Mouse (Mus musculus) G1E (cell line): ENCODE results near the gene Lrrc4c. TPM values are rescaled to one million over a fixed set of nuclear protein-coding genes. Genes with fewer than 3 reads are reported as not detected.

Experiments
- ATAC-seq: 2 replicates; pipeline ENCODE4 v1.8.0; 2016; ENCODE audit warnings: mild to moderate bottlenecking; ENCODE audit not compliant: insufficient number of reproducible peaks, poor library complexity, low FRiP score, severe bottlenecking; ENCODE audit errors: extremely low read depth
- DNase-seq: peaks from one replicate; pipeline ENCODE4 v3.0.0; 2012; ENCODE audit warnings: low spot score
- H3K27me3 ChIP-seq: 2 replicates; pipeline ENCODE4 v1.6.1; 2012; ENCODE audit warnings: mild to moderate bottlenecking, low read length, inconsistent platforms; ENCODE audit not compliant: insufficient read depth
- H3K36me3 ChIP-seq: replicated peaks from 2 replicates; pipeline ENCODE3; 2012; ENCODE audit warnings: mild to moderate bottlenecking, inconsistent platforms
- H3K4me1 ChIP-seq: 2 replicates; pipeline ENCODE4 v1.6.1; 2012; ENCODE audit warnings: low read depth, low read length, inconsistent platforms, mixed read lengths; ENCODE audit not compliant: insufficient read depth
- H3K4me3 ChIP-seq: 2 replicates; pipeline ENCODE4 v1.5.1; 2012; ENCODE audit warnings: low read depth, mild to moderate bottlenecking, inconsistent platforms, low read length, moderate library complexity, mixed read lengths
- H3K9me3 ChIP-seq: replicated peaks from 2 replicates; pipeline ENCODE4 v1.6.1; 2012; ENCODE audit warnings: inconsistent platforms
- CTCF ChIP-seq: IDR thresholded peaks from 2 replicates; pipeline ENCODE4 v1.5.1; 2012; ENCODE audit warnings: low read depth, low read length, inconsistent platforms, mixed read lengths
- GATA1 ChIP-seq: IDR thresholded peaks from 2 replicates; pipeline ENCODE4 v1.6.1; 2012; ENCODE audit warnings: borderline replicate concordance, low read length, inconsistent platforms, mixed read lengths
- GATA2 ChIP-seq: IDR thresholded peaks from 2 replicates; pipeline ENCODE4 v1.6.1; 2012; ENCODE audit warnings: low read depth, low read length, inconsistent platforms, borderline replicate concordance
- POLR2AphosphoS5 ChIP-seq: IDR thresholded peaks from 2 replicates; pipeline ENCODE4 v1.6.1; 2012; ENCODE audit warnings: low read depth, low read length, inconsistent platforms; ENCODE audit not compliant: insufficient replicate concordance
- TAL1 ChIP-seq: conservative IDR thresholded peaks from 2 replicates; pipeline ENCODE4 v1.6.1; 2012; ENCODE audit warnings: low read depth, low read length, inconsistent platforms, mixed read lengths
- polyA plus RNA-seq: library from polyadenylated mRNA; stranded (reverse); fragments of >175 nt; gene quantifications from 2 replicates; pipeline ENCODE4 v1.2.3, GENCODE M21; 2012
- total RNA-seq, 2 experiments: library from RNA; stranded (forward) in 1 of 2; stranded (reverse) in 1 of 2; fragments of 200-1000 nt in 1 of 2; fragments of >200 nt in 1 of 2; fragmentation: Nextera tagmentation in 1 of 2; gene quantifications; 2 replicates each; pipeline ENCODE4 v1.2.3; 2014 to 2017

Gene Lrrc4c
- total and polyA plus RNA-seq, 3 experiments, result 0.11 TPM; not detected in 2

GRCm38 (mm10) chr2:97543691-97544672 lies 1226.0 kb downstream of the Lrrc4c start:
- Histone ChIP-seq H3K4me3 (no peak overlapping the region), H3K36me3 (no peaks in the 10 kb centered on the region), H3K9me3 (no peaks in the 10 kb centered on the region), H3K4me1 (no peaks in the 10 kb centered on the region), H3K27me3 (no peaks in the 10 kb centered on the region)
- DNase-seq (no peak), ATAC-seq (no peak)
- TF ChIP-seq GATA1, result no peak
- TF ChIP-seq POLR2AphosphoS5, result no peak
- TF ChIP-seq GATA2, result no peak
- TF ChIP-seq TAL1, result no peak
- no peak for TF ChIP-seq CTCF

- no peaks in the 10 kb centered on the region for H3K4me1 ChIP-seq
- H3K27me3 ChIP-seq, result no peaks in the 10 kb centered on the region
- ATAC-seq (no peak), DNase-seq (no peak)
- no peak overlapping the region for H3K4me3 ChIP-seq
- no peaks in the 10 kb centered on the region for H3K36me3 ChIP-seq
- H3K9me3 ChIP-seq, result no peaks in the 10 kb centered on the region
- TF ChIP-seq POLR2AphosphoS5 (no peak), GATA2 (no peak), TAL1 (no peak), CTCF (no peak), GATA1 (no peak)
Measured at GRCm38 (mm10) chr2:97544673-97545071, 1226.7 kb downstream of the Lrrc4c start.

GRCm38 (mm10) chr2:97545946-97546345 lies 1228.0 kb downstream of the Lrrc4c start:
- H3K4me1 ChIP-seq, result no peaks in the 10 kb centered on the region
- H3K27me3 ChIP-seq, result no peaks in the 10 kb centered on the region
- DNase-seq, result no peak
- no peak overlapping the region for H3K4me3 ChIP-seq
- no peak for TF ChIP-seq GATA1
- no peak for TF ChIP-seq CTCF
- TF ChIP-seq TAL1, result no peak
- TF ChIP-seq POLR2AphosphoS5, result no peak
- no peak for TF ChIP-seq GATA2
- ATAC-seq, result no peak
- H3K9me3 ChIP-seq, result no peaks in the 10 kb centered on the region
- no peaks in the 10 kb centered on the region for H3K36me3 ChIP-seq

- Histone ChIP-seq H3K4me3 (no peak overlapping the region), H3K36me3 (no peaks in the 10 kb centered on the region), H3K9me3 (peaks cover 3% of the 10 kb centered on the region; the same call in 1 of the 2 replicates), H3K27me3 (no peaks in the 10 kb centered on the region), H3K4me1 (no peaks in the 10 kb centered on the region)
- DNase-seq (no peak), ATAC-seq (no peak)
- TF ChIP-seq TAL1, result no peak
- TF ChIP-seq GATA2, result no peak
- TF ChIP-seq CTCF, result no peak
- TF ChIP-seq POLR2AphosphoS5, result no peak
- TF ChIP-seq GATA1, result no peak
Measured at GRCm38 (mm10) chr2:97564509-97564908, 1246.5 kb downstream of the Lrrc4c start.

- DNase-seq, result no peak
- H3K4me1 ChIP-seq, result no peaks in the 10 kb centered on the region
- H3K4me3 ChIP-seq, result no peak overlapping the region
- H3K27me3 ChIP-seq, result no peaks in the 10 kb centered on the region
- H3K9me3 ChIP-seq, result peaks cover 3% of the 10 kb centered on the region; the same call in 1 of the 2 replicates
- ATAC-seq, result no peak
- H3K36me3 ChIP-seq, result no peaks in the 10 kb centered on the region
- TF ChIP-seq POLR2AphosphoS5 (no peak), GATA2 (no peak), TAL1 (no peak), GATA1 (no peak), CTCF (no peak)
Measured at GRCm38 (mm10) chr2:97568954-97569353, 1251.0 kb downstream of the Lrrc4c start.

- Histone ChIP-seq H3K36me3 (no peaks in the 10 kb centered on the region), H3K4me1 (no peaks in the 10 kb centered on the region), H3K9me3 (no peaks in the 10 kb centered on the region), H3K27me3 (no peaks in the 10 kb centered on the region), H3K4me3 (no peak overlapping the region)
- DNase-seq, result no peak
- no peak for ATAC-seq
- no peak for TF ChIP-seq GATA2
- no peak for TF ChIP-seq POLR2AphosphoS5
- TF ChIP-seq GATA1, result no peak
- no peak for TF ChIP-seq TAL1
- TF ChIP-seq CTCF, result no peak
Measured at GRCm38 (mm10) chr2:97574921-97575320, 1257.0 kb downstream of the Lrrc4c start.
